Mouse (Mus musculus): ENCODE data around the gene Ppp2r3d.
A peak's percentile ranks its signal among the peaks of the same experiment; 100 is the strongest.

- TF ChIP-seq GABPA (IDR thresholded peaks at IDR 0.05; ENCODE audit: low read depth, low read length) (no peak), MXI1 (IDR thresholded peaks at IDR 0.05; ENCODE audit: low read depth, low read length) (peak; percentile 89), GATA1 (IDR thresholded peaks at IDR 0.05; ENCODE audit: low read depth, low read length) (peak; percentile 75), EP300 (IDR thresholded peaks at IDR 0.05; ENCODE audit: low read depth in 1 of 2, low read length in 2 of 2) (0 out of 4 replicates have a peak, but pooled peaks of 1 of the 2 experiments have one; percentile 9), TBP (IDR thresholded peaks at IDR 0.05; ENCODE audit: low read depth, low read length) (0 out of 2 replicates have a peak, but pooled peaks have one; percentile 54), USF1 (IDR thresholded peaks at IDR 0.05; ENCODE audit: low read depth, low read length) (peak; percentile 71), BHLHE40 (IDR thresholded peaks at IDR 0.05; ENCODE audit: borderline replicate concordance, low read depth, low read length) (peak; percentile 57; the same call in 1 of the 2 replicates), MAFK (IDR thresholded peaks at IDR 0.05; ENCODE audit: borderline replicate concordance, low read depth, low read length) (no peak)
Observed at GRCm38 (mm10) chr9:124424542-124425410, 51.9 kb downstream of the Ppp2r3d start.

Measured in MEL (cell line).